Mouse (Mus musculus) liver, embryonic 11.5 days (tissue): ENCODE data around the gene Mob3b. TPM values are rescaled to one million over a fixed set of nuclear protein-coding genes. Genes with fewer than 3 reads are reported as not detected.

Source experiments
- ATAC-seq: fragments of 200-750 bp; cut with Nextera tagmentation; replicated peaks from 2 replicates; pipeline ENCODE4 v1.8.0; 2017; ENCODE audit warnings: moderate number of reproducible peaks, mild to moderate bottlenecking, moderate TSS enrichment, moderate library complexity; ENCODE audit not compliant: low FRiP score
- DNase-seq: peaks from one replicate; pipeline ENCODE4 v3.0.0-alpha.2; 2017; ENCODE audit warnings: low spot score
- H3K27ac ChIP-seq: fragments of 300-500 bp; sonication (generic); 2 replicates; pipeline ENCODE4 v1.5.1; 2014; ENCODE audit warnings: mild to moderate bottlenecking, low read depth, low read length, control low read depth
- H3K27me3 ChIP-seq: fragments of 300-500 bp; sonication (generic); replicated peaks from 2 replicates; pipeline ENCODE4 v1.6.1; 2014; ENCODE audit warnings: low read length, mixed read lengths; ENCODE audit not compliant: control insufficient read depth, insufficient read depth
- H3K36me3 ChIP-seq: fragments of 300-500 bp; sonication (generic); 2 replicates; pipeline ENCODE4 v1.6.1; 2014; ENCODE audit warnings: mild to moderate bottlenecking, low read length, moderate library complexity, mixed read lengths; ENCODE audit not compliant: control insufficient read depth, insufficient read depth
- H3K4me1 ChIP-seq: fragments of 300-500 bp; sonication (generic); replicated peaks from 2 replicates; pipeline ENCODE4 v1.6.1; 2014; ENCODE audit warnings: low read length, mixed read lengths; ENCODE audit not compliant: control insufficient read depth, insufficient read depth
- H3K4me2 ChIP-seq: fragments of 300-500 bp; sonication (generic); 2 replicates; pipeline ENCODE4 v1.6.1; 2014; ENCODE audit warnings: mild to moderate bottlenecking, control low read depth, moderate library complexity
- H3K4me3 ChIP-seq: fragments of 300-500 bp; sonication (generic); 2 replicates; pipeline ENCODE4 v1.5.1; 2014; ENCODE audit warnings: low read depth, low read length, control low read depth
- H3K9ac ChIP-seq: fragments of 300-500 bp; sonication (generic); 2 replicates; pipeline ENCODE4 v1.6.1; 2014; ENCODE audit warnings: low read depth, low read length, control low read depth
- H3K9me3 ChIP-seq: fragments of 300-500 bp; sonication (generic); 2 replicates; pipeline ENCODE4 v1.6.1; 2016; ENCODE audit warnings: low read length, inconsistent platforms, mixed read lengths; ENCODE audit not compliant: control insufficient read depth
- WGBS: fragments of 180-500 bp; shearing (Covaris S2); extraction: QIAGEN DNeasy Blood & Tissue Kit; methylation state at CpG from one replicate; pipeline ENCODE4 v1.1.7; 2014; 5-methylcytosine and 5-hydroxymethylcytosine counted together
- polyA plus RNA-seq: library from polyadenylated mRNA; unstranded; fragments of >200 nt; fragmentation: Nextera tagmentation; extraction: Ambion mirVana; gene quantifications from 2 replicates; pipeline ENCODE4 v1.2.1, GENCODE M21; 2014

The Mob3b gene
- polyA plus RNA-seq = 6.7 and 7.6 TPM in 2 replicates

GRCm38 (mm10) chr4:35156751-35157611 is at the start of gene Mob3b:
TSS of gene Mob3b (minus strand) at chr4:35157484.
- H3K27ac ChIP-seq = peak within 1 kb of the TSS; percentile 65
- under 1% methylated on average over 50 of the region's 50 CpGs for WGBS
- peak within 1 kb of the TSS; percentile 96 for H3K4me2 ChIP-seq
- no peaks in the 10 kb centered on the region for H3K27me3 ChIP-seq
- no peaks in the 10 kb centered on the region for H3K9me3 ChIP-seq
- ATAC-seq (peak; percentile 88), DNase-seq (peak; percentile 86)
- peak within 1 kb of the TSS; percentile 71 for H3K9ac ChIP-seq
- no peaks in the 10 kb centered on the region for H3K36me3 ChIP-seq
- H3K4me3 ChIP-seq = peak within 1 kb of the TSS; percentile 73
- H3K4me1 ChIP-seq = 0 out of 2 replicates have a peak, but pooled peaks cover 4% of the 10 kb centered on the region

GRCm38 (mm10) chr4:35204659-35205058 is 47.4 kb upstream of the Mob3b start:
- H3K9me3 ChIP-seq = no peaks in the 10 kb centered on the region
- no peak overlapping the region for H3K4me3 ChIP-seq
- no peaks in the 10 kb centered on the region; the same call in 1 of the 2 replicates for H3K36me3 ChIP-seq
- no peak overlapping the region for H3K27ac ChIP-seq
- no peaks in the 10 kb centered on the region for H3K27me3 ChIP-seq
- no peak for DNase-seq
- ATAC-seq = no peak
- no peak overlapping the region for H3K9ac ChIP-seq
- WGBS = 66% methylated on average over 7 of the region's 7 CpGs
- no peaks in the 10 kb centered on the region for H3K4me1 ChIP-seq
- H3K4me2 ChIP-seq = no peak overlapping the region

GRCm38 (mm10) chr4:35203724-35204123 is 46.4 kb upstream of the Mob3b start:
- no peak for DNase-seq
- H3K36me3 ChIP-seq = no peaks in the 10 kb centered on the region; the same call in 1 of the 2 replicates
- H3K27ac ChIP-seq = no peak overlapping the region
- H3K4me2 ChIP-seq = no peak overlapping the region
- H3K27me3 ChIP-seq = no peaks in the 10 kb centered on the region
- 84% methylated on average over 2 of the region's 2 CpGs for WGBS
- H3K9me3 ChIP-seq = no peaks in the 10 kb centered on the region
- H3K4me1 ChIP-seq = no peaks in the 10 kb centered on the region
- no peak overlapping the region for H3K9ac ChIP-seq
- ATAC-seq = no peak
- H3K4me3 ChIP-seq = no peak overlapping the region

- Histone ChIP-seq H3K9me3 (no peaks in the 10 kb centered on the region), H3K4me1 (no peaks in the 10 kb centered on the region), H3K36me3 (no peaks in the 10 kb centered on the region; the same call in 1 of the 2 replicates), H3K27me3 (no peaks in the 10 kb centered on the region), H3K4me2 (no peak overlapping the region), H3K9ac (no peak overlapping the region), H3K27ac (no peak overlapping the region), H3K4me3 (no peak overlapping the region)
- DNase-seq = no peak
- WGBS = 49% methylated on average over 5 of the region's 5 CpGs
- ATAC-seq = peak; percentile 68
These were observed 44.4 kb upstream of the Mob3b start for GRCm38 (mm10) chr4:35201700-35202099.

- no peak overlapping the region for H3K9ac ChIP-seq
- DNase-seq = no peak
- no peak overlapping the region for H3K27ac ChIP-seq
- 0 out of 2 replicates have a peak, but pooled peaks cover 4% of the 10 kb centered on the region for H3K4me1 ChIP-seq
- no peaks in the 10 kb centered on the region for H3K36me3 ChIP-seq
- H3K4me3 ChIP-seq = no peak overlapping the region
- H3K27me3 ChIP-seq = no peaks in the 10 kb centered on the region
- no peak for ATAC-seq
- no peak overlapping the region for H3K4me2 ChIP-seq
- no peaks in the 10 kb centered on the region for H3K9me3 ChIP-seq
- 60% methylated on average over 7 of the region's 7 CpGs for WGBS
These were observed 35.4 kb upstream of the Mob3b start for GRCm38 (mm10) chr4:35192725-35193124.

GRCm38 (mm10) chr4:35189794-35190193 is 32.5 kb upstream of the Mob3b start:
- H3K4me3 ChIP-seq = no peak overlapping the region
- no peak overlapping the region for H3K9ac ChIP-seq
- no peak for DNase-seq
- 0 out of 2 replicates have a peak, but pooled peaks cover 4% of the 10 kb centered on the region for H3K4me1 ChIP-seq
- H3K27ac ChIP-seq = no peak overlapping the region
- 78% methylated on average over 5 of the region's 5 CpGs for WGBS
- no peak for ATAC-seq
- no peaks in the 10 kb centered on the region for H3K36me3 ChIP-seq
- no peak overlapping the region for H3K4me2 ChIP-seq
- no peaks in the 10 kb centered on the region for H3K27me3 ChIP-seq
- H3K9me3 ChIP-seq = no peaks in the 10 kb centered on the region

GRCm38 (mm10) chr4:35187617-35188326 is 30.5 kb upstream of the Mob3b start:
- Histone ChIP-seq H3K4me2 (no peak overlapping the region), H3K27ac (no peak overlapping the region), H3K4me3 (no peak overlapping the region), H3K27me3 (no peaks in the 10 kb centered on the region), H3K9me3 (no peaks in the 10 kb centered on the region), H3K4me1 (0 out of 2 replicates have a peak, but pooled peaks cover 4% of the 10 kb centered on the region), H3K9ac (no peak overlapping the region), H3K36me3 (no peaks in the 10 kb centered on the region)
- ATAC-seq (0 out of 2 replicates have a peak, but pooled peaks have one; percentile 34), DNase-seq (no peak)
- 57% methylated on average over 8 of the region's 8 CpGs for WGBS

GRCm38 (mm10) chr4:35177926-35178645 is 20.8 kb upstream of the Mob3b start:
- Histone ChIP-seq H3K9ac (no peak overlapping the region), H3K4me3 (no peak overlapping the region), H3K27me3 (no peaks in the 10 kb centered on the region), H3K4me2 (no peak overlapping the region), H3K27ac (no peak overlapping the region), H3K9me3 (no peaks in the 10 kb centered on the region), H3K36me3 (no peaks in the 10 kb centered on the region), H3K4me1 (no peaks in the 10 kb centered on the region)
- 77% methylated on average over 12 of the region's 12 CpGs for WGBS
- DNase-seq (no peak), ATAC-seq (no peak)
